Mouse (Mus musculus) stomach, embryonic 14.5 days (tissue): ENCODE measurements at regions not wholly inside any gene's neighbourhood (a gene's known extent, or its start where the extent isn't known, plus 50 kb on each side); places are given as distances from the start of the nearest gene placed in this dataset.

Source experiments
- ATAC-seq: fragments of 200-750 bp; cut with Nextera tagmentation; 2 replicates; pipeline ENCODE4 v1.8.0; 2017; ENCODE audit warnings: low read depth, moderate TSS enrichment; ENCODE audit not compliant: insufficient number of reproducible peaks, insufficient read depth, low FRiP score
- H3K27ac ChIP-seq: fragments of 300-500 bp; sonication (generic); 2 replicates; pipeline ENCODE4 v1.5.1; 2014; ENCODE audit warnings: mild to moderate bottlenecking, low read length, moderate library complexity, mixed read lengths
- H3K27me3 ChIP-seq: fragments of 300-500 bp; sonication (generic); 2 replicates; pipeline ENCODE4 v1.6.1; 2014; ENCODE audit warnings: low read length, control low read depth, mixed read lengths; ENCODE audit not compliant: control insufficient read depth, insufficient read depth
- H3K36me3 ChIP-seq: fragments of 300-500 bp; sonication (generic); 2 replicates; pipeline ENCODE4 v1.6.1; 2014; ENCODE audit warnings: mild to moderate bottlenecking, control low read depth, low read length, moderate library complexity, mixed read lengths; ENCODE audit not compliant: control insufficient read depth, insufficient read depth
- H3K4me1 ChIP-seq: fragments of 300-500 bp; sonication (generic); 2 replicates; pipeline ENCODE4 v1.6.1; 2014; ENCODE audit warnings: low read length, control low read depth, mixed read lengths; ENCODE audit not compliant: control insufficient read depth, insufficient read depth
- H3K4me2 ChIP-seq: fragments of 300-500 bp; sonication (generic); replicated peaks from 2 replicates; pipeline ENCODE4 v1.6.1; 2014; ENCODE audit warnings: low read depth, low read length, control low read depth
- H3K4me3 ChIP-seq: fragments of 300-500 bp; sonication (generic); 2 replicates; pipeline ENCODE4 v1.5.1; 2014; ENCODE audit warnings: low read depth, low read length, control low read depth
- H3K9ac ChIP-seq: fragments of 300-500 bp; sonication (generic); replicated peaks from 2 replicates; pipeline ENCODE4 v1.6.1; 2014; ENCODE audit warnings: low read depth, mild to moderate bottlenecking, control low read depth, low read length, moderate library complexity, mixed read lengths
- H3K9me3 ChIP-seq: fragments of 300-500 bp; sonication (generic); 2 replicates; pipeline ENCODE4 v1.6.1; 2016; ENCODE audit warnings: low read depth, low read length, control low read depth; ENCODE audit not compliant: control insufficient read depth
- WGBS: fragments of 180-500 bp; shearing (Covaris S2); extraction: QIAGEN DNeasy Blood & Tissue Kit; methylation state at CpG from one replicate; pipeline ENCODE4 v1.1.7; 2014; 5-methylcytosine and 5-hydroxymethylcytosine counted together

GRCm38 (mm10) chr13:48316747-48317146, 55.7 kb downstream of the Id4 start:
- 49% methylated on average over 9 of the region's 9 CpGs for WGBS
- ATAC-seq, result no peak; the same call in 1 of the 2 replicates
- H3K27me3 ChIP-seq, result no peaks in the 10 kb centered on the region
- no peaks in the 10 kb centered on the region for H3K9me3 ChIP-seq
- no peaks in the 10 kb centered on the region for H3K36me3 ChIP-seq
- H3K4me1 ChIP-seq, result no peaks in the 10 kb centered on the region
- no peak overlapping the region for H3K9ac ChIP-seq
- no peak overlapping the region for H3K4me2 ChIP-seq
- no peak overlapping the region for H3K27ac ChIP-seq
- no peak overlapping the region for H3K4me3 ChIP-seq

- 50% methylated on average over 7 of the region's 7 CpGs for WGBS
- H3K9ac ChIP-seq, result no peak overlapping the region
- no peaks in the 10 kb centered on the region for H3K9me3 ChIP-seq
- H3K27ac ChIP-seq, result no peak overlapping the region
- ATAC-seq, result no peak
- H3K36me3 ChIP-seq, result no peaks in the 10 kb centered on the region
- no peak overlapping the region for H3K4me3 ChIP-seq
- no peak overlapping the region for H3K4me2 ChIP-seq
- no peaks in the 10 kb centered on the region for H3K4me1 ChIP-seq
- no peaks in the 10 kb centered on the region for H3K27me3 ChIP-seq
Observed at GRCm38 (mm10) chr13:48317457-48317856, 56.4 kb downstream of the Id4 start.

GRCm38 (mm10) chr13:48319001-48319400, 58.0 kb downstream of the Id4 start:
- Histone ChIP-seq H3K9ac (no peak overlapping the region), H3K4me1 (no peaks in the 10 kb centered on the region), H3K36me3 (no peaks in the 10 kb centered on the region), H3K27ac (no peak overlapping the region), H3K27me3 (no peaks in the 10 kb centered on the region), H3K9me3 (no peaks in the 10 kb centered on the region), H3K4me2 (no peak overlapping the region), H3K4me3 (no peak overlapping the region)
- whole genome bisulfite sequencing, result 75% methylated on average over 7 of the region's 7 CpGs
- no peak for ATAC-seq

GRCm38 (mm10) chr13:48324290-48324718, 63.3 kb downstream of the Id4 start:
- H3K4me2 ChIP-seq, result no peak overlapping the region
- no peak for ATAC-seq
- no peaks in the 10 kb centered on the region for H3K36me3 ChIP-seq
- WGBS, result 17% methylated on average over 8 of the region's 8 CpGs
- H3K9me3 ChIP-seq, result no peaks in the 10 kb centered on the region
- H3K4me1 ChIP-seq, result no peaks in the 10 kb centered on the region
- no peak overlapping the region for H3K9ac ChIP-seq
- H3K4me3 ChIP-seq, result no peak overlapping the region
- no peaks in the 10 kb centered on the region for H3K27me3 ChIP-seq
- H3K27ac ChIP-seq, result no peak overlapping the region

- Histone ChIP-seq H3K9ac (no peak overlapping the region), H3K4me1 (no peaks in the 10 kb centered on the region), H3K27me3 (no peaks in the 10 kb centered on the region), H3K27ac (no peak overlapping the region), H3K4me2 (no peak overlapping the region), H3K9me3 (no peaks in the 10 kb centered on the region), H3K36me3 (no peaks in the 10 kb centered on the region), H3K4me3 (no peak overlapping the region)
- WGBS, result 59% methylated on average over 11 of the region's 11 CpGs
- ATAC-seq, result no peak
Observed at GRCm38 (mm10) chr13:48330619-48331018, 69.6 kb downstream of the Id4 start.

- Histone ChIP-seq H3K27ac (no peak overlapping the region), H3K4me3 (no peak overlapping the region), H3K9ac (no peak overlapping the region), H3K36me3 (no peaks in the 10 kb centered on the region), H3K27me3 (no peaks in the 10 kb centered on the region), H3K4me2 (no peak overlapping the region), H3K9me3 (no peaks in the 10 kb centered on the region), H3K4me1 (no peaks in the 10 kb centered on the region)
- 69% methylated on average over 13 of the region's 13 CpGs for WGBS
- no peak for ATAC-seq
Observed at GRCm38 (mm10) chr13:48336135-48336534, 75.1 kb downstream of the Id4 start.

- Histone ChIP-seq H3K4me3 (no peak overlapping the region), H3K4me2 (no peak overlapping the region), H3K36me3 (no peaks in the 10 kb centered on the region), H3K4me1 (no peaks in the 10 kb centered on the region), H3K9me3 (no peaks in the 10 kb centered on the region), H3K9ac (no peak overlapping the region), H3K27ac (no peak overlapping the region), H3K27me3 (no peaks in the 10 kb centered on the region)
- ATAC-seq, result no peak
- WGBS, result 74% methylated on average over 11 of the region's 11 CpGs
Observed at GRCm38 (mm10) chr13:48336602-48337001, 75.6 kb downstream of the Id4 start.

- WGBS, result 42% methylated on average over 6 of the region's 6 CpGs
- no peaks in the 10 kb centered on the region for H3K4me1 ChIP-seq
- no peak overlapping the region for H3K4me3 ChIP-seq
- no peaks in the 10 kb centered on the region for H3K9me3 ChIP-seq
- no peak overlapping the region for H3K27ac ChIP-seq
- H3K4me2 ChIP-seq, result no peak overlapping the region
- H3K27me3 ChIP-seq, result no peaks in the 10 kb centered on the region
- no peak overlapping the region for H3K9ac ChIP-seq
- ATAC-seq, result peak; percentile 46; the same call in 1 of the 2 replicates
- H3K36me3 ChIP-seq, result no peaks in the 10 kb centered on the region
Observed at GRCm38 (mm10) chr13:48338561-48338960, 77.5 kb downstream of the Id4 start.

- Histone ChIP-seq H3K4me1 (no peaks in the 10 kb centered on the region), H3K9ac (no peak overlapping the region), H3K4me2 (no peak overlapping the region), H3K4me3 (no peak overlapping the region), H3K27me3 (no peaks in the 10 kb centered on the region), H3K36me3 (no peaks in the 10 kb centered on the region), H3K27ac (no peak overlapping the region), H3K9me3 (no peaks in the 10 kb centered on the region)
- 93% methylated on average over 9 of the region's 9 CpGs for WGBS
- ATAC-seq, result no peak
Observed at GRCm38 (mm10) chr13:48350124-48350523, 89.1 kb downstream of the Id4 start.
